Mouse (Mus musculus) forebrain, embryonic 15.5 days (tissue): ENCODE measurements around the gene Gm6370. TPM values are rescaled to one million over a fixed set of nuclear protein-coding genes. Genes with fewer than 3 reads are reported as not detected.
"Not testable (repeated sequence)": the region's sequence is repeated elsewhere in the genome, so short reads cannot be mapped to it uniquely, and the experiment has no call there.

Source experiments
- ATAC-seq: fragments of 200-750 bp; cut with Nextera tagmentation; replicated peaks from 2 replicates; pipeline ENCODE4 v1.8.0; 2017; ENCODE audit warnings: mild to moderate bottlenecking, moderate TSS enrichment, moderate library complexity
- H3K27ac ChIP-seq: fragments of 300-500 bp; sonication (generic); replicated peaks from 2 replicates; pipeline ENCODE4 v1.5.1; 2015; ENCODE audit warnings: mild to moderate bottlenecking, inconsistent platforms
- H3K27me3 ChIP-seq: fragments of 300-500 bp; sonication (generic); 2 replicates; pipeline ENCODE4 v1.6.1; 2015; ENCODE audit warnings: inconsistent platforms
- H3K36me3 ChIP-seq: fragments of 300-500 bp; sonication (generic); 2 replicates; pipeline ENCODE4 v1.6.1; 2015; ENCODE audit warnings: mild to moderate bottlenecking, inconsistent platforms
- H3K4me1 ChIP-seq: fragments of 300-500 bp; sonication (generic); 2 replicates; pipeline ENCODE4 v1.6.1; 2015; ENCODE audit warnings: inconsistent platforms
- H3K4me2 ChIP-seq: fragments of 300-500 bp; sonication (generic); replicated peaks from 2 replicates; pipeline ENCODE4 v1.6.1; 2015; ENCODE audit warnings: mild to moderate bottlenecking, inconsistent platforms
- H3K4me3 ChIP-seq: fragments of 300-500 bp; sonication (generic); 2 replicates; pipeline ENCODE4 v1.5.1; 2015; ENCODE audit warnings: mild to moderate bottlenecking, inconsistent platforms
- H3K9ac ChIP-seq: fragments of 300-500 bp; sonication (generic); replicated peaks from 2 replicates; pipeline ENCODE4 v1.6.1; 2015; ENCODE audit warnings: mild to moderate bottlenecking, inconsistent platforms
- H3K9me3 ChIP-seq: fragments of 300-500 bp; sonication (generic); 2 replicates; pipeline ENCODE4 v1.6.1; 2016; ENCODE audit warnings: inconsistent platforms
- WGBS: fragments of 180-500 bp; shearing (Covaris S2); methylation state at CpG from one replicate; pipeline ENCODE4 v1.1.7; 2015; ENCODE audit warnings: mixed read lengths; 5-methylcytosine and 5-hydroxymethylcytosine counted together
- polyA plus RNA-seq: library from polyadenylated mRNA; unstranded; fragments of >200 nt; fragmentation: Nextera tagmentation; extraction: Ambion mirVana; gene quantifications from 2 replicates; pipeline ENCODE4 v1.2.1, GENCODE M21; 2015

The Gm6370 gene
- polyA plus RNA-seq, 1 experiment from 2014 or later, result not detected

DNA sequence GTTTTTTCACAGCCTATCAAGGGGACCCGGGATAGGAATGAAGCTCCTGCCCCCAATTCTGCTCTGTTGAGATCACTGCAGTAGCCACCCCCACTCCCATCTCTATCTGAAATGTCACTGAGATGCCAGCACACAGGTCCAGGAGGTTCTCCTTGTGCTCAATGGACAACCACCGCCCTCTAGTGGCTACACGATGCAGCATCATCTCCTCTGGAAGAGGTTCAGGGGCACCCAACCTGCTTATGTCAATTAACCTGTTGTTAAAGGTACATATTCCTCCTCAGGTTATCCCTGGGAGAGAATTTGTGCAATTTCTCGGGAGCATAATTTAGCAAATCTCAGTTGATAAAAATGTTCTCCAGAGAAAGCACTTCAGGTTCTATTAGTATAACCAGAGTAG is 2.2 kb upstream of the Gm6370 start:
- not testable (repeated sequence) for H3K27ac ChIP-seq, H3K4me1 ChIP-seq, H3K27me3 ChIP-seq, ATAC-seq, H3K4me3 ChIP-seq, H3K36me3 ChIP-seq, H3K9ac ChIP-seq, H3K4me2 ChIP-seq, H3K9me3 ChIP-seq
- 14% methylated on average over 3 of the region's 4 CpGs for WGBS

GRCm38 (mm10) chr5:146502099-146502498 is 10.9 kb downstream of the Gm6370 start, which contains the start of gene 4930449I24Rik:
TSS of gene 4930449I24Rik (plus strand) at chr5:146502399.
- WGBS, result no CpG with 5 or more reads among the region's 5 CpGs
- not testable (repeated sequence) for H3K4me3 ChIP-seq, H3K36me3 ChIP-seq, H3K27ac ChIP-seq, H3K27me3 ChIP-seq, H3K4me1 ChIP-seq, H3K9me3 ChIP-seq, ATAC-seq, H3K9ac ChIP-seq, H3K4me2 ChIP-seq

DNA sequence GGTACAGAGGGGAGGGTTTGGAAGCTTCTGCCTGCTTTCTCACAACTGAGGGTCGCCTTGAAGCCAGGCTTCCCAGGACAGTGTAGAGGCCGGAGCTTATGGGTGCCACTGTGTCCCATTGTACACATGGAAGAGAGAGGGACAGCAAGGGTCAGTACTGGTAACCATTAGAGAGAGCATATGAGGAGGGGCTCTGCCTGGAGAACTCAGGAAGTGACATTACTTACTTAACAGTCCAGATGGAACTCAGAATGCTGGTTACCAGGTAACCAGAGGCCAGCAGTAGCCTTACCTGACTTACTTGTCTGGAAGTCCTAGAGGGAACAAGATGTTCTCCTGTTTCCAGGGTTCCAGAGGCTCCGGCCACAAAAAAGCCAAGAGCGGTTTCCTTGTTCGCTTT is 22.7 kb downstream of the Gm6370 start, which contains the start of gene Gm3402:
Gm3402 (plus strand) TSS at position 301 of the 400 bp plus-strand sequence.
- H3K27ac ChIP-seq, H3K4me1 ChIP-seq, H3K4me3 ChIP-seq, H3K4me2 ChIP-seq, H3K36me3 ChIP-seq, H3K9ac ChIP-seq, H3K27me3 ChIP-seq, H3K9me3 ChIP-seq, ATAC-seq: not testable (repeated sequence)
- WGBS, result 93% methylated on average over 2 of the region's 5 CpGs

GRCm38 (mm10) chr5:146525501-146525900 is 34.3 kb downstream of the Gm6370 start, which contains the start of gene Gm3404:
TSS of gene Gm3404 (plus strand) at chr5:146525801.
- not testable (repeated sequence) for H3K4me3 ChIP-seq, H3K36me3 ChIP-seq

DNA sequence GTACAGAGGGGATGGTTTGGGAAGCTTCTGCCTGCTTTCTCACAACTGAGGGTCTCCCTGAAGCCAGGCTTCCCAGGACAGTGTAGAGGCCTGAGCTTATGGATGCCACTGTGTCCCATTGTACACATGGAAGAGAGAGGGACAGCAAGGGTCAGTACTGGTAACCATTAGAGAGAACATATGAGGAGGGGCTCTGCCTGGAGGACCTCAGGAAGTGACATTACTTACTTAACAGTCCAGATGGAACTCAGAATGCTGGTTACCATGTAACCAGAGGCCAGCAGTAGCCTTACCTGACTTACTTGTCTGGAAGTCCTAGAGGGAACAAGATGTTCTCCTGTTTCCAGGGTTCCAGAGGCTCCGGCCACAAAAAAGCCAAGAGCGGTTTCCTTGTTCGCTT is 46.2 kb downstream of the Gm6370 start, which contains the start of gene Gm3409:
Gm3409 (plus strand) TSS at position 301 of the 400 bp plus-strand sequence.
- ATAC-seq, H3K9me3 ChIP-seq, H3K4me3 ChIP-seq, H3K36me3 ChIP-seq, H3K4me1 ChIP-seq, H3K27me3 ChIP-seq, H3K4me2 ChIP-seq, H3K9ac ChIP-seq, H3K27ac ChIP-seq: not testable (repeated sequence)
- 100% methylated on average over 3 of the region's 3 CpGs for WGBS

More at GRCm38 (mm10) chr5:146525501-146525900, 34.3 kb downstream of the Gm6370 start, which contains the start of gene Gm3404:
- H3K4me2 ChIP-seq, H3K27ac ChIP-seq, H3K9ac ChIP-seq, H3K9me3 ChIP-seq, H3K27me3 ChIP-seq, H3K4me1 ChIP-seq, ATAC-seq: not testable (repeated sequence)
- WGBS, result 95% methylated on average over 3 of the region's 3 CpGs

Other genes starting within 250 kb of the Gm6370 start
- 9.3 and 9.7 TPM in 2 replicates for gene Wasf3, start 106.4 kb upstream of the Gm6370 start, polyA plus RNA-seq
- gene Gm6408, start 9.4 kb upstream of the Gm6370 start, polyA plus RNA-seq, result not detected in 2 replicates
- not detected in 2 replicates for gene 4930449I24Rik, start 11.0 kb downstream of the Gm6370 start, polyA plus RNA-seq
- gene Gm3402, start 22.8 kb downstream of the Gm6370 start, polyA plus RNA-seq, result not detected in 2 replicates
- not detected in 2 replicates for gene Gm3404, start 34.4 kb downstream of the Gm6370 start, polyA plus RNA-seq
- not detected in 2 replicates for gene Gm3409, start 46.3 kb downstream of the Gm6370 start, polyA plus RNA-seq
- not detected in 2 replicates for gene Gm3415, start 64.8 kb downstream of the Gm6370 start, polyA plus RNA-seq
- 24.8 and 26.2 TPM in 2 replicates for gene Gpr12, start 93.9 kb downstream of the Gm6370 start, polyA plus RNA-seq